15 mouse cellular contexts compared by ENCODE assay signal in the genomic region with DNA sequence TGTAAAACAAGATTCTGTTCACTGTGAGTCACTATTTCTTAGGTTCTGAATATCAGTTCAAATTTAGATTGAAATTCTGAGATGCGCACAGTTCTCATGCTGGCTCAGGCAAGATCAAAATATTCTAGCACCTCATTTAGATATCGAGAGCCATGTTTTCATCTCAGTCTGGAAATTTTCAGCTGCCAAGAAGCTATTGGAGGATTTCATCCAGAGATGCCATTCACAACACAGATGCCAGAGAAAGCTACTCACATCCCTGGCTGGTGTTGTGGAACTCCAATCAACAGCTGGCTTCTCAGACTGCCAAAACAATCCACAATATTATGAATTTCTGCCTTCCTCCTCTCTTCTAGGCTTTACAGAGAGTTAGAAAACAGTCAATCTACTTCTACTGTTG.
A peak's percentile ranks its signal among the peaks of the same experiment; 100 is the strongest.
DNase-seq lines count a peak whose midpoint lies in the region; ATAC-seq lines count a peak whose summit lies in the region.
"Had no signal": no experiment of that assay in that cellular context is flagged by ENCODE, and none has a peak within 500 bp of the region (broad histone marks: within the 10 kb centered on the region; RNA-seq: fewer than 3 reads in every experiment).

No protein-coding gene starts in this region.

- H3K9me3 ChIP-seq in forebrain, embryonic 16.5 days (ENCODE audit: control insufficient read depth, low read length) = no peaks in the 10 kb centered on the region
- no peaks in the 10 kb centered on the region for H3K9me3 ChIP-seq in forebrain, embryonic 12.5 days
- no peaks in the 10 kb centered on the region for H3K9me3 ChIP-seq in liver, embryonic 12.5 days (replicated peaks)
- H3K9me3 ChIP-seq: embryonic facial prominence, embryonic 15.5 days; midbrain, embryonic 15.5 days had no signal

- H3K27ac ChIP-seq in forebrain, embryonic 16.5 days (ENCODE audit: low read length) = no peak overlapping the region
- no peak overlapping the region for H3K27ac ChIP-seq in forebrain, embryonic 12.5 days
- H3K27ac ChIP-seq in liver, embryonic 12.5 days = no peak overlapping the region
- H3K27ac ChIP-seq: embryonic facial prominence, embryonic 15.5 days; gastrocnemius, adult 2 months; hindbrain, postnatal 0 days; midbrain, embryonic 15.5 days had no signal

- 0 out of 2 replicates have a peak, but pooled peaks have one; percentile 31 for ATAC-seq in forebrain, embryonic 16.5 days
- no peak for ATAC-seq in forebrain, embryonic 12.5 days (ENCODE audit: low FRiP score)
- no peak for ATAC-seq in liver, embryonic 12.5 days
- ATAC-seq: hindbrain, postnatal 0 days; midbrain, embryonic 15.5 days had no signal

- H3K4me3 ChIP-seq in forebrain, embryonic 16.5 days (replicated peaks; ENCODE audit: low read length) = no peak overlapping the region
- no peak overlapping the region for H3K4me3 ChIP-seq in forebrain, embryonic 12.5 days (replicated peaks)
- H3K4me3 ChIP-seq in liver, embryonic 12.5 days = no peak overlapping the region
- H3K4me3 ChIP-seq: embryonic facial prominence, embryonic 15.5 days; gastrocnemius, adult 2 months; midbrain, embryonic 15.5 days had no signal

- 82% methylated on average over 2 of the region's 2 CpGs for WGBS in forebrain, embryonic 16.5 days
- WGBS in forebrain, embryonic 12.5 days = 93% methylated on average over 2 of the region's 2 CpGs
- 81% methylated on average over 2 of the region's 2 CpGs for WGBS in liver, embryonic 12.5 days (ENCODE audit: insufficient replicate concordance)

- no peak overlapping the region for H3K9ac ChIP-seq in forebrain, embryonic 16.5 days (replicated peaks; ENCODE audit: low read depth, low read length)
- no peak overlapping the region for H3K9ac ChIP-seq in forebrain, embryonic 12.5 days
- no peak overlapping the region for H3K9ac ChIP-seq in liver, embryonic 12.5 days
- H3K9ac ChIP-seq: embryonic facial prominence, embryonic 15.5 days; midbrain, embryonic 15.5 days had no signal

- no peaks in the 10 kb centered on the region for H3K27me3 ChIP-seq in forebrain, embryonic 16.5 days (replicated peaks; ENCODE audit: control insufficient read depth, insufficient read depth, low read length)
- H3K27me3 ChIP-seq in forebrain, embryonic 12.5 days = no peaks in the 10 kb centered on the region
- H3K27me3 ChIP-seq in liver, embryonic 12.5 days (replicated peaks) = no peaks in the 10 kb centered on the region
- H3K27me3 ChIP-seq: embryonic facial prominence, embryonic 15.5 days; midbrain, embryonic 15.5 days had no signal

- intact Hi-C loops in left cerebral cortex, postnatal 25 days (cut with DNase I) = no loop called here

- no peaks in the 10 kb centered on the region for H3K36me3 ChIP-seq in forebrain, embryonic 16.5 days (ENCODE audit: control insufficient read depth, insufficient read depth)
- no peaks in the 10 kb centered on the region for H3K36me3 ChIP-seq in forebrain, embryonic 12.5 days (replicated peaks)
- H3K36me3 ChIP-seq in liver, embryonic 12.5 days = no peaks in the 10 kb centered on the region
- H3K36me3 ChIP-seq: embryonic facial prominence, embryonic 15.5 days; midbrain, embryonic 15.5 days had no signal

- H3K4me2 ChIP-seq in forebrain, embryonic 16.5 days (ENCODE audit: low read length) = no peak overlapping the region
- H3K4me2 ChIP-seq in forebrain, embryonic 12.5 days = no peak overlapping the region
- no peak overlapping the region for H3K4me2 ChIP-seq in liver, embryonic 12.5 days
- H3K4me2 ChIP-seq: embryonic facial prominence, embryonic 15.5 days; midbrain, embryonic 15.5 days had no signal

- peak; percentile 74 for DNase-seq in brain, adult 2 months (ENCODE audit: low read depth, low spot score)
- DNase-seq in frontal cortex, postnatal 36 days (ENCODE audit: low spot score in 2 of 2) = peak; percentile 9 to 37
- peak; percentile 17 to 65 for DNase-seq in left cerebral cortex, postnatal 25 days (ENCODE audit: low spot score in 2 of 2)
- DNase-seq in B cell, adult 2 months = no peak
- DNase-seq in adrenal gland, adult 8-10 months = no peak
- DNase-seq: adrenal gland, postnatal 10 days; gastrocnemius, adult 2 months; kidney, adult 8-10 months; liver had no signal

- H3K4me1 ChIP-seq in forebrain, embryonic 16.5 days (replicated peaks; ENCODE audit: control insufficient read depth, insufficient read depth, low read length) = no peaks in the 10 kb centered on the region; the same call in 1 of the 2 replicates
- no peaks in the 10 kb centered on the region for H3K4me1 ChIP-seq in forebrain, embryonic 12.5 days
- H3K4me1 ChIP-seq in liver, embryonic 12.5 days = no peaks in the 10 kb centered on the region
- H3K4me1 ChIP-seq: embryonic facial prominence, embryonic 15.5 days; midbrain, embryonic 15.5 days had no signal

Comparison
In these comparisons a context has a peak if more than half of its experiments do, and no peak if none do; other contexts are left out.
1. DNase-seq: peak in brain, adult 2 months (single experiment), frontal cortex, postnatal 36 days (2 of 2) and left cerebral cortex, postnatal 25 days (2 of 2); none in B cell, adult 2 months (0 of 2) and adrenal gland, adult 8-10 months (single experiment).